25 mouse cellular contexts compared by ENCODE assay signal in the genomic region with DNA sequence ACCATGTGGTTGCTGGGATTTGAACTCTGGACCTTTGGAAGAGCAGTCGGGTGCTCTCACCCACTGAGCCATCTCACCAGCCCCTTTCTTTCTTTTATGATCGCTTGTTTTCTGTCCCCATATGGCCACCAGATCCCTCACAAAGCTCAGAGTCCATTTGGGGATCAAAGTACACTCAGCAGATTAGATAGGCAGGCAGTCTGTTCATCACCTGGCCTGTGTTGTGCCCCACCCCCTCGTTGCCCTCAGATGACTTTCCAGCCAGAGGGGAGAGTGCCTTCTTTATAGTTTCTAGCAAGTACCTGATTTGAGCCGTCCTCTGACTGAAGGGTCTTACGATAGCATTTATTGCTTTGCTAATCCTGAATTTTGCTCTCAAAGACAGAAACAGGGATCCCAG. TPM values are rescaled to one million over a fixed set of nuclear protein-coding genes. Genes with fewer than 3 reads are reported as not detected.
DNase-seq lines count a peak whose midpoint lies in the region; ATAC-seq lines count a peak whose summit lies in the region.
"Had no signal": no experiment of that assay in that cellular context is flagged by ENCODE, and none has a peak within 500 bp of the region (broad histone marks: within the 10 kb centered on the region; RNA-seq: fewer than 3 reads in every experiment).

No protein-coding gene starts in this region.

- H3K4me3 ChIP-seq in kidney, embryonic 16.5 days (ENCODE audit: low read length): no peak overlapping the region
- H3K4me3 ChIP-seq in liver, embryonic 15.5 days (replicated peaks): no peak overlapping the region
- no peak overlapping the region for H3K4me3 ChIP-seq in forebrain, embryonic 10.5 days
- H3K4me3 ChIP-seq: embryonic facial prominence, embryonic 12.5 days; forebrain, embryonic 12.5 days; heart, adult 2 months; hindbrain, embryonic 12.5 days; layer of hippocampus, adult 2 months had no signal

- no peak overlapping the region for H3K27ac ChIP-seq in kidney, embryonic 16.5 days (ENCODE audit: low read length)
- no peak overlapping the region for H3K27ac ChIP-seq in liver, embryonic 15.5 days (replicated peaks)
- no peak overlapping the region for H3K27ac ChIP-seq in forebrain, embryonic 10.5 days
- H3K27ac ChIP-seq: embryonic facial prominence, embryonic 12.5 days; forebrain, embryonic 12.5 days; heart, adult 2 months; hindbrain, embryonic 12.5 days; layer of hippocampus, adult 2 months had no signal

- no peak overlapping the region for H3K4me2 ChIP-seq in kidney, embryonic 16.5 days (replicated peaks; ENCODE audit: low read depth, low read length)
- H3K4me2 ChIP-seq in liver, embryonic 15.5 days: no peak overlapping the region
- H3K4me2 ChIP-seq: embryonic facial prominence, embryonic 12.5 days; forebrain, embryonic 12.5 days; hindbrain, embryonic 12.5 days; lung, embryonic 14.5 days had no signal

- no peaks in the 10 kb centered on the region for H3K36me3 ChIP-seq in kidney, embryonic 16.5 days (ENCODE audit: insufficient read depth, low read length)
- H3K36me3 ChIP-seq in liver, embryonic 15.5 days (replicated peaks): no peaks in the 10 kb centered on the region
- H3K36me3 ChIP-seq in forebrain, embryonic 10.5 days (replicated peaks): no peaks in the 10 kb centered on the region
- H3K36me3 ChIP-seq: embryonic facial prominence, embryonic 12.5 days; forebrain, embryonic 12.5 days; hindbrain, embryonic 12.5 days had no signal

- H3K9ac ChIP-seq in kidney, embryonic 16.5 days (replicated peaks; ENCODE audit: low read length): no peak overlapping the region
- no peak overlapping the region for H3K9ac ChIP-seq in liver, embryonic 15.5 days
- H3K9ac ChIP-seq: embryonic facial prominence, embryonic 12.5 days; forebrain, embryonic 12.5 days; hindbrain, embryonic 12.5 days; lung, embryonic 14.5 days had no signal

- H3K27me3 ChIP-seq in kidney, embryonic 16.5 days (ENCODE audit: insufficient read depth, low read length): no peaks in the 10 kb centered on the region
- H3K27me3 ChIP-seq in liver, embryonic 15.5 days: no peaks in the 10 kb centered on the region
- no peaks in the 10 kb centered on the region for H3K27me3 ChIP-seq in forebrain, embryonic 10.5 days (ENCODE audit: poor library complexity, severe bottlenecking)
- H3K27me3 ChIP-seq: embryonic facial prominence, embryonic 12.5 days; forebrain, embryonic 12.5 days; hindbrain, embryonic 12.5 days had no signal

- DNase-seq in kidney, adult 18-20 months: peak; percentile 19
- peak; percentile 45 for DNase-seq in retina, postnatal 1 day
- DNase-seq in retina, embryonic 14.5 days (ENCODE audit: low spot score): no peak
- no peak for DNase-seq in forebrain, embryonic 10.5 days (ENCODE audit: extremely low spot score, low spot score)
- DNase-seq in adrenal gland, adult 2 months: no peak
- DNase-seq: adrenal gland, postnatal 14 days; cerebellum, adult 2 months; cerebellum, postnatal 25 days; gastrocnemius, postnatal 36 days; heart, adult 2 months; layer of hippocampus, postnatal 36 days; lung, embryonic 14.5 days; lung, postnatal 36 days; thymus, postnatal 14 days had no signal

- 39% methylated on average over 5 of the region's 5 CpGs for WGBS in kidney, embryonic 16.5 days
- WGBS in liver, embryonic 15.5 days (ENCODE audit: insufficient replicate concordance): 48% methylated on average over 5 of the region's 5 CpGs
- 76% methylated on average over 5 of the region's 5 CpGs for WGBS in forebrain, embryonic 10.5 days

- H3K9me3 ChIP-seq in kidney, embryonic 16.5 days (ENCODE audit: low read length): no peaks in the 10 kb centered on the region
- H3K9me3 ChIP-seq in liver, embryonic 15.5 days (replicated peaks): no peaks in the 10 kb centered on the region
- H3K9me3 ChIP-seq in forebrain, embryonic 10.5 days: no peaks in the 10 kb centered on the region
- H3K9me3 ChIP-seq: embryonic facial prominence, embryonic 12.5 days; forebrain, embryonic 12.5 days; hindbrain, embryonic 12.5 days had no signal

- peaks cover 11% of the 10 kb centered on the region; the same call in 1 of the 2 replicates for H3K4me1 ChIP-seq in kidney, embryonic 16.5 days (ENCODE audit: insufficient read depth, low read length)
- peaks cover 8% of the 10 kb centered on the region for H3K4me1 ChIP-seq in liver, embryonic 15.5 days (replicated peaks)
- H3K4me1 ChIP-seq in forebrain, embryonic 10.5 days: peaks cover 12% of the 10 kb centered on the region

- ATAC-seq in kidney, embryonic 16.5 days (ENCODE audit: low FRiP score, low TSS enrichment): no peak
- peak; percentile 43; the same call in 1 of the 2 replicates for ATAC-seq in liver, embryonic 15.5 days (ENCODE audit: insufficient read depth)
- no peak for ATAC-seq in inflammation-experienced regulatory T-cells, adult 6 months
- ATAC-seq: midbrain, embryonic 16.5 days had no signal

RNA-seq across cellular contexts. Expression of a gene that starts 9.3 kb away (rescaled TPM):
- polyA plus RNA-seq in kidney, embryonic 16.5 days (2015; fragmentation: Nextera tagmentation; extraction: Ambion mirVana): 0.35 and 0.46 TPM in 2 replicates
- 0.08 and 0.10 TPM in 2 replicates for polyA plus RNA-seq in liver, embryonic 15.5 days (2015; fragmentation: Nextera tagmentation; extraction: Ambion mirVana)
- polyA plus RNA-seq in forebrain, embryonic 10.5 days (2016; fragmentation: Nextera tagmentation; extraction: Ambion mirVana): 0.07 and 0.32 TPM in 2 replicates
- polyA plus RNA-seq in inflammation-experienced regulatory T-cells, adult 6 months (2017; shearing (Covaris generic)): under 1 TPM in 1 of 3 experiments, not detected in 2; 0.19 TPM
- not detected for total RNA-seq in adrenal gland, adult 2 months (2021)
- polyA plus RNA-seq in adrenal gland, adult 2 months (2012; rRNA removed): 0.18 and 0.36 TPM in 2 replicates
- total RNA-seq: megakaryocyte-erythroid progenitor cell, adult 5-6 weeks had no signal
- polyA plus RNA-seq: forebrain, embryonic 12.5 days had no signal

RNA-seq across cellular contexts. Expression of a gene that starts 16.8 kb away (rescaled TPM):
- polyA plus RNA-seq in kidney, embryonic 16.5 days (2015; fragmentation: Nextera tagmentation; extraction: Ambion mirVana): 131 and 152 TPM in 2 replicates
- polyA plus RNA-seq in liver, embryonic 15.5 days (2015; fragmentation: Nextera tagmentation; extraction: Ambion mirVana): 10.9 and 12.8 TPM in 2 replicates
- 153 and 154 TPM in 2 replicates for polyA plus RNA-seq in forebrain, embryonic 10.5 days (2016; fragmentation: Nextera tagmentation; extraction: Ambion mirVana)
- 10 to 100 TPM in 1 of 3 experiments, 1 to 10 TPM in 2; 4.9 to 10.9 (median 5.6) TPM for polyA plus RNA-seq in inflammation-experienced regulatory T-cells, adult 6 months (2017; shearing (Covaris generic))
- 10 to 100 TPM; 29.3 to 37.1 TPM for total RNA-seq in adrenal gland, adult 2 months (2021)
- polyA plus RNA-seq in adrenal gland, adult 2 months (2012; rRNA removed): 3.9 and 4.4 TPM in 2 replicates

RNA-seq across cellular contexts. Expression of a gene that starts 29.5 kb away (rescaled TPM):
- polyA plus RNA-seq in kidney, embryonic 16.5 days (2015; fragmentation: Nextera tagmentation; extraction: Ambion mirVana): 0.44 and 0.72 TPM in 2 replicates
- not detected in 2 replicates for polyA plus RNA-seq in liver, embryonic 15.5 days (2015; fragmentation: Nextera tagmentation; extraction: Ambion mirVana)
- polyA plus RNA-seq in forebrain, embryonic 10.5 days (2016; fragmentation: Nextera tagmentation; extraction: Ambion mirVana): 0.31 TPM in 1 of 2 replicates, not detected in the other
- polyA plus RNA-seq in inflammation-experienced regulatory T-cells, adult 6 months (2017; shearing (Covaris generic)): not detected
- total RNA-seq in adrenal gland, adult 2 months (2021): not detected
- polyA plus RNA-seq in adrenal gland, adult 2 months (2012; rRNA removed): 0.07 TPM in 1 of 2 replicates, not detected in the other
- total RNA-seq: adrenal gland, postnatal 14 days; gastrocnemius, postnatal 36 days; heart, adult 2 months; heart, postnatal 25 days; megakaryocyte-erythroid progenitor cell, adult 5-6 weeks had no signal
- polyA plus RNA-seq: heart, embryonic 14.5 days; lung, embryonic 14.5 days had no signal

Comparison
In these comparisons a context has a peak if more than half of its experiments do, and no peak if none do; other contexts are left out.
1. DNase-seq: peak in kidney, adult 18-20 months (single experiment) and retina, postnatal 1 day (single experiment); none in retina, embryonic 14.5 days (single experiment), forebrain, embryonic 10.5 days (single experiment) and adrenal gland, adult 2 months (single experiment).